Mouse (Mus musculus) T-cell, adult 2 months (primary cell): ENCODE measurements around the gene Olfr206.
"Not testable (repeated sequence)": the region's sequence is repeated elsewhere in the genome, so short reads cannot be mapped to it uniquely, and the experiment has no call there.

Experiments used
- DNase-seq: peaks from one replicate; pipeline ENCODE4 v3.0.0; 2022; ENCODE audit warnings: low spot score

Gene Olfr206

DNA sequence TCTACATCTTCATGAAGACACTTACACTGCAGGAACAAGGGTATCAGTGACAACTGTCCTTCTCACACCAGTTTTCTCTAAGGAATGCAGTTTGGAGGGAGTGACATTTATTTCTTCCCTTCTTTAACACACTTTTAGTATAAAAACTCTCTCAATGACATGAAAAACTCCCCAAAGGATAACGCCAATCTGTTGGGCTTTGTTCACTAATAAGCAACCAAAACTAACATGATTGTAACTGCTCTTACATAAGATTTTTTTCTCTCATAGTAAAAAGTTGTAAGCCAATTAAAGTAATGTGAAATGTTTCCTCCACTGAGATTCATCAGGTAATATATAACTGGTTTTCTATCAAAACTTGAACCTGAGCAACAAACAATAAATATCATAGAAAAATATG, at the start of gene Olfr206:
Gene Olfr206 (minus strand): TSS at position 101 of the 400 bp plus-strand sequence.
- no peak for DNase-seq

DNA sequence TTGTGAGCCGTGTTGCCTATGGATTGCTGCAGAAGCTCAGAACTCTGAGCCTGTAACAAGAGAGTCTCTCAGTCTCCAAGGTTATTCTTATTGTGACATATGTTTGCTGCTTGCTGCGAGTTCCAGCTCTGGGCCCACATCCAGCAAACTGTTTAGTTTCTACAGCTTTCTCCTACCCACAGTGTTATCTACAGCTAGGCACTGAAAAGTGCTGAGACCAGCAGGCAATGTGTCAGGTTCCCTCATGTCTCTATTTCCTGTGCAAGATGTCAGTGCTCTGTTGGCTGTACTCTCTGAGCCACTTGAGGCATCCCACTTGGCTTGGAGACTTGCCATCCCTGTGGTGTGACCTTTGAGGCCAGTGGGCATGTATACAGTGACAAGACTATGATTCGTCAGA, 44.3 kb upstream of the Olfr206 start:
- DNase-seq = no peak

DNA sequence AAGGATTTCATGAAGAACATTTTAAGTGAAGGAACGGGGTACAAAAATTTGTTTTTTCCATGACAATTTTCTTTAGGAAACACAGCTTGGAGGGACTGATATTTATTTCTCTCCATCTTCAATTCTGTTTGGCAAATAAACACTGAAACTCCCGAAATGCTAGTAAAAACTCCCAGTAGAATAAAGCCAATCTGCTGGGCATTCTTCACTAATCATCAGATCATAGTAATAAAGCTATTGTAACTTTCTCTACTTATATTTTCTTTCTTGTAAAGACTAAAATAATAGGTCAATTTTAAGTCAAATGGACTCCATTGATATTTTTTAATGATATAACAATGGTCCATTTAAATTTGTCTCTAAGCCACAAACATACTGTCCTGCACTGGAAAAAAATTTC, 14.8 kb upstream of the Olfr206 start, which contains the start of gene Olfr209:
Gene Olfr209 (minus strand): TSS at position 101 of the 400 bp plus-strand sequence.
- no peak for DNase-seq

DNA sequence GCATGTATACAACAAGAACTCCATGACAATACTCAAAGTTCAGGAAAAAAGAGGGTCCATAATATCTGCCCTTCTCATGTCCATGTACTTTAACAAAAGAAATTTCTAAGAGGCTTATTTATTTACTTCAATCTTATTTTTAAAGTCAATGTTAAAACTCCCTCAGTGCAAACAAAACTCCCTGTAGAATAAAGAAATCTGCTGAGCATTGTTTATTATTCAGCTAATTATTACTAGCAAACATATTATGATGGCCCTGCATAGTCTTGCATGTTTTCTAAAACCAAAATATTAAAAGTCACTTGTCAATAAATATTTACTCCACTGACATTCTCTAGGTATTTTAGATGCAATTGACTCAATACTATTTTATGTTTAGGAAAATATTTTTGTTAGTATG, 18.0 kb downstream of the Olfr206 start, which contains the start of gene Olfr205:
Gene Olfr205 (minus strand): TSS at position 101 of the 400 bp plus-strand sequence.
- no peak for DNase-seq

DNA sequence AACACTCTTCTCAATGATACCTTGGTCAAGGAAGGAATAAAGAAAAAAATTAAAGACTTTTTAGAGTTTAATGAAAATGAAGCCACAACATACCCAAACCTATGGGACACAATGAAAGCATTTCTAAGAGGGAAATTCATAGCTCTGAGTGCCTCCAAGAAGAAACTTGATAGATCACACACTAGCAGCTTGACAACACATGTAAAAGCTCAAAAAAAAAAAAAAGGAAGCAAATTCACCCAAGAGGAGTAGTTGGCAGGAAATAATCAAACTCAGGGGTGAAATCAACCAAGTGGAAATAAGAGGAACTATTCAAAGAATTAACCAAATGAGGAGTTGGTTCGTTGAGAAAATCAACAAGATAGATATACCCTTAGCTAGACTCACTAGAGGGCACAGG, 25.8 kb downstream of the Olfr206 start:
- DNase-seq = not testable (repeated sequence)

DNA sequence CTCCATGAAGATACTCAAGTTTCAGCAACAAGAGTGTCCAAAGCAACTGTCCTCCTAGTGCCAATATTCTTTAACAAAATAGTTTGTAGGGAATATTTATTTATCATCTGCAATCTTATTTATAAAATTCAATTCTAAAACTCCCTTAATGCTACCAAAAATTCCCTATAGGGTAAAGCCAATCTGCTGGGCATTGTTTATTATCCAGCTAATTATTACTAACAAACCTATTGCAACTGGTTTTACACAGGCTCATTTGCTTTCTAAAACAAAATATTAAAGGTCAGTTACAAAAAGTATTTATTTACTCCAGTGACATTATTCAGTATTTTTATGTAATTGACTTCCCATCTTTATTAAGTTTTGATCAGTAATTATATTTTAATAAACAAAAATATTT, 30.9 kb downstream of the Olfr206 start, which contains the start of gene Olfr204:
Gene Olfr204 (minus strand): TSS at position 101 of the 400 bp plus-strand sequence.
- DNase-seq = no peak

DNA sequence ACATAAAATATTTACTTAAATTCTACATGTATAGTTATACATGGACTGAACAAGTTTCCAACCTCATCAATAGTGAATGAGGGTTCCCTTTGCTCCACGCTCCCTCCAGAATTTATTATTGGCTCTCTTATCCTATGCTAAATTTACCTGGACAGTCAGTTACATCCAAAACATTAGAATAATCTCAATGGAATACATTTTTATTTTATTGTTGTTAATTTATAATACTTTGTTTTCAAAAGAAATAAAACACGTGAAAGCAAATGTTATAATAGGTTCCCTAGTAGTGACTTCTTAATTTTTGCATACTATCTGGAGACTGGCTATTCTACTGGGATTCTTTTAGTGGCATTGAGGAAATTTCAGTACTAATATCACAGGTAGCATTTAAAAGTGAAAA, 50.5 kb downstream of the Olfr206 start, which contains the start of gene Olfr203:
Gene Olfr203 (plus strand): TSS at position 301 of the 400 bp plus-strand sequence.
- DNase-seq = no peak
